Mouse (Mus musculus) limb, embryonic 14.5 days (tissue): ENCODE measurements around the gene Nacc1. TPM values are rescaled to one million over a fixed set of nuclear protein-coding genes. Genes with fewer than 3 reads are reported as not detected.

ENCODE experiments used
- ATAC-seq: fragments of 200-750 bp; cut with Nextera tagmentation; 2 replicates; pipeline ENCODE4 v1.8.0; 2017; ENCODE audit warnings: low read depth, moderate number of reproducible peaks, moderate TSS enrichment; ENCODE audit not compliant: low FRiP score
- DNase-seq: peaks from one replicate; pipeline ENCODE4 v3.0.0-alpha.2; 2015; ENCODE audit warnings: low spot score
- H3K27ac ChIP-seq: fragments of 300-500 bp; sonication (generic); replicated peaks from 2 replicates; pipeline ENCODE4 v1.5.1; 2014; ENCODE audit warnings: low read depth, mild to moderate bottlenecking, low read length, moderate library complexity, mixed read lengths
- H3K27me3 ChIP-seq: fragments of 300-500 bp; sonication (generic); 2 replicates; pipeline ENCODE4 v1.6.1; 2014; ENCODE audit warnings: low read length, mixed read lengths; ENCODE audit not compliant: control insufficient read depth, insufficient read depth
- H3K36me3 ChIP-seq: fragments of 300-500 bp; sonication (generic); 2 replicates; pipeline ENCODE4 v1.6.1; 2014; ENCODE audit warnings: mild to moderate bottlenecking, low read length, moderate library complexity, mixed read lengths; ENCODE audit not compliant: control insufficient read depth, insufficient read depth
- H3K4me1 ChIP-seq: fragments of 300-500 bp; sonication (generic); 2 replicates; pipeline ENCODE4 v1.6.1; 2014; ENCODE audit warnings: antibody characterized with exemption, low read length, mixed read lengths; ENCODE audit not compliant: control insufficient read depth, insufficient read depth
- H3K4me2 ChIP-seq: fragments of 300-500 bp; sonication (generic); replicated peaks from 2 replicates; pipeline ENCODE4 v1.6.1; 2014; ENCODE audit warnings: low read depth, mild to moderate bottlenecking, low read length, moderate library complexity; ENCODE audit not compliant: severe bottlenecking
- H3K4me3 ChIP-seq: fragments of 300-500 bp; sonication (generic); replicated peaks from 2 replicates; pipeline ENCODE4 v1.5.1; 2014; ENCODE audit warnings: low read length
- H3K9ac ChIP-seq: fragments of 300-500 bp; sonication (generic); 2 replicates; pipeline ENCODE4 v1.6.1; 2014; ENCODE audit warnings: mild to moderate bottlenecking, low read depth, low read length, moderate library complexity; ENCODE audit not compliant: severe bottlenecking
- H3K9me3 ChIP-seq: fragments of 300-500 bp; sonication (generic); 2 replicates; pipeline ENCODE4 v1.6.1; 2016; ENCODE audit warnings: low read length; ENCODE audit not compliant: control insufficient read depth
- POLR2A ChIP-seq: fragments of 200-500 bp; IDR thresholded peaks from 2 replicates; pipeline ENCODE4 v1.8.0; 2012; ENCODE audit warnings: inconsistent platforms, mild to moderate bottlenecking, moderate library complexity, borderline replicate concordance; ENCODE audit not compliant: insufficient read depth, insufficient read length; ENCODE audit errors: extremely low read depth
- WGBS: fragments of 180-500 bp; shearing (Covaris S2); extraction: QIAGEN DNeasy Blood & Tissue Kit; methylation state at CpG from one replicate; pipeline ENCODE4 v1.1.7; 2014; 5-methylcytosine and 5-hydroxymethylcytosine counted together
- polyA plus RNA-seq, 2 experiments: library from polyadenylated mRNA; depleted of rRNA in 1 of 2; stranded (reverse) in 1 of 2; unstranded in 1 of 2; fragments of >200 nt; fragmentation: Nextera tagmentation in 1 of 2; extraction: Ambion mirVana in 1 of 2; gene quantifications; 2 replicates each; pipeline versions ENCODE4 v1.2.1 to v1.2.3; 2012 to 2014

Gene Nacc1
- polyA plus RNA-seq, 2 experiments, result 18.5 to 68.8 TPM

DNA sequence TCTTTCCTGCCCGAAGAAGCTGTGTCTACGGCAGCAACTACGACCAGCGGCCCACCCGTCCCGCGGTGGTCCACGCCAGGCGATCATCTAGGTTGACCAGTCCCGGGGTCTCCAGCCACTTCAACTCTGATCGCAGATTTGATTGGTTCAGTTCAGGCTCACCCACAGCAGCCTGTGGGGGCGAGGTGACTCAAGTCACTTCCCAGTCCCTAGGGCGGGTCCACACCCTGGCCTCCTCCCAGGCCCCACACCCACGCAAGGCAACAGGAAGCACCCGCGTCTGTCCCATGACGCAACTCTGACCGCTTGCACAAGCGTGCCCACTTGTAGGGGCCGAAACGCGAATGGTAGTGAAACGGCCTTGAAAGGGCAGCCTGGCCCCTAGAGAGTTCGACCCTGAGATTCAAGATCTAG, 26.2 kb downstream of the Nacc1 start:
- no peak for TF ChIP-seq POLR2A
- peak; percentile 54 for DNase-seq
- Histone ChIP-seq H3K36me3 (no peaks in the 10 kb centered on the region), H3K9ac (peak overlapping the region; percentile 89), H3K4me3 (peak overlapping the region; percentile 66), H3K4me1 (peaks cover 45% of the 10 kb centered on the region), H3K9me3 (no peaks in the 10 kb centered on the region), H3K4me2 (peak overlapping the region; percentile 81), H3K27ac (peak overlapping the region; percentile 91), H3K27me3 (no peaks in the 10 kb centered on the region)
- no peak for ATAC-seq
- under 1% methylated on average over 24 of the region's 24 CpGs for WGBS

DNA sequence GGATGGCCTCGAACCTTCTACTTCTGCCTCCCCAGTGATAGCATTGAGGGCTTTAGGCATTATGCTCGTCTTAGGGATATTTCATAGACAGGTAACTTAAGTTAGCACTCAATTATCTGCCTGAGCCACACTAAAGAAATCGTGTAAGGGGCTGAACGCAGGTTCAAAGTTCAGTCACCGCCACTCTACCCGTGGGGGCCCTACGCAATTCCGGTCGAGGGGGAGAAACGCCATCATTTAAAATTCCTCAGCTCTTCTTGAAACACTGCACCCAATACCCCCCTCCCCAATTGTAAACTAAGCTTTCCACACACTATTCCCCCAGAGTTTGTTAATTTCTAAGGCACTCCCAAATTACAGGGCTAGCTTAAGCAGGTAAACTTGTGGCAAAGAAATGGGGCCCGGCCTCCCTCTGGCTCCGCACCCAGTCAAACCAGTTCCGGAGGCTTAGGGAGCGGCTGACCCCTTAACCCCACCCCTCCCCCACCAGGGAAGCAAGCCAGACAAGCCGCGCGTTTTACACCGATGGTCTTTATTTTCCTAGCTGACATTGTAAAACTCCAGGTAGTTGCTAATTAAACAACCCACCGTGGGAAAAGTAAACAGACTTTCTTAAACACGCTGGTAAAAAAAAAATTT, 26.7 kb downstream of the Nacc1 start:
- no peaks in the 10 kb centered on the region for H3K9me3 ChIP-seq
- no peaks in the 10 kb centered on the region for H3K27me3 ChIP-seq
- no peak for ATAC-seq
- H3K36me3 ChIP-seq, result no peaks in the 10 kb centered on the region
- DNase-seq, result peak; percentile 37
- peak overlapping the region; percentile 89 for H3K9ac ChIP-seq
- peak overlapping the region; percentile 81 for H3K4me2 ChIP-seq
- TF ChIP-seq POLR2A, result no peak
- 1% methylated on average over 20 of the region's 20 CpGs for WGBS
- H3K4me1 ChIP-seq, result peaks cover 46% of the 10 kb centered on the region
- peak overlapping the region; percentile 91 for H3K27ac ChIP-seq
- H3K4me3 ChIP-seq, result peak overlapping the region; percentile 66

DNA sequence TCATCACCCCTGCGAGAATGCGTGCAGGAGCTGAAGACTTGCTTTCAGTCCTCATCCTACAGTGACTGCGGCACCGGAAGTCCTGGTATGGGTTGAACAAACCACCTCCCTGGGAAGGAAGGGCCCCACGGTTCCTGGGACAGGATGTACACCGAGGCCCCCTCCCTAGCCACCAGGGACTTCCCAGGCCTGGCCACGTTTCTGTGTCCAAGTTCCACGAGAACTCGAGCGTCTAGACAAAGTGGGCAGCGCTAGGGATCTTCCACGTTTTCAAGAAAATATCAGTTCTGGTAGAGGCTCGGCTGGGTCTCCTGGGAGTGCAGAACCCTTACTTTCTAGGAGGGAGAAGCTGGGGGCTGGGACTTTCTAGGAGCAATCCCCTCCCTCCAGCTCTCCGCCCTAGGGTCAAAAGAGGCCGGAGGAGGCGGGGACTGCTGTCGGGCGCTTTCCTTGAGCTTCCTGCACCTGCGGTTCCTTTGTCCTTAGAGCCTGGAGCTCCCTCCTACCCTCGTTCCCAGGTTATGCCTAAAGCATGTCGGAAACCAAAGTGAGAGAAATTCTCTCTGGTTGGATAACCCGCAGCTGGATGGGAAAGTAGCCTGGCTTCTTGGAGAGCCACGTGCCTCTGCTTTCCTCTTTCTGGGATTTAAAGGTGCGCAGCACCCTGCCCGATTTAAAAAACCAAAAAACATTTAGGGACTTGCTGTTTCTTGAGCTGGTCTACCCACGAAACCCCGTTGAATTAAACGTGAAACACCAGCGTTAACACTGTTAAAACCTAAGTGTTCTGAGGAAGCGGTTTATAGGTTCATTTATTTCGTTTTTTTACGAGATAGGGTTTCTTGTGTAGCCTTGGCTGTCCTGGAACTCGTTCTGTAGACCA, 27.5 kb downstream of the Nacc1 start:
- peak; percentile 52; the same call in 1 of the 2 replicates for TF ChIP-seq POLR2A
- H3K27me3 ChIP-seq, result no peaks in the 10 kb centered on the region
- peak overlapping the region; percentile 91 for H3K27ac ChIP-seq
- H3K36me3 ChIP-seq, result no peaks in the 10 kb centered on the region
- peak overlapping the region; percentile 66 for H3K4me3 ChIP-seq
- peak overlapping the region; percentile 89 for H3K9ac ChIP-seq
- H3K4me1 ChIP-seq, result peaks cover 51% of the 10 kb centered on the region
- DNase-seq (peak; percentile 66), ATAC-seq (no peak)
- H3K9me3 ChIP-seq, result no peaks in the 10 kb centered on the region
- peak overlapping the region; percentile 81 for H3K4me2 ChIP-seq
- 2% methylated on average over 33 of the region's 33 CpGs for WGBS

DNA sequence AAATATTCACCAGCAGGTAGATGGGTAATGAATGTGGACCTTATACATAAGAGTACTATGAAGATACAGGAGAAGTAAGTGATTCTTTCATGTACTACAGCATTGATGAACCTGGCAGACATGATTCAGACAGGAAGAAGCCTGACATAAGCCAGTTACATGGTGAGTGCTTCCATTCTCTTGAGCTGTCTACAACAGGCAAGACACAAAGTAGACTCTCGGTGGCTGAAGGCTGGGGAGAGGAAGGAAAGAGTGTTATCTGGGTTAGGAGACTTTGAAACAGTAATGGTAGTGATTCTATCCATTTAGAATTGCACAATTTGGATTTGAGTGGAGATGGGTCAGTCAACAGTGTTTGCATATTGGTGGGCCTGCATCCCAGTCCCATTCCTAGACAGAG, 28.7 kb downstream of the Nacc1 start:
- Histone ChIP-seq H3K36me3 (no peaks in the 10 kb centered on the region), H3K9me3 (no peaks in the 10 kb centered on the region), H3K4me2 (no peak overlapping the region), H3K4me3 (no peak overlapping the region), H3K4me1 (peaks cover 57% of the 10 kb centered on the region), H3K9ac (no peak overlapping the region), H3K27ac (no peak overlapping the region), H3K27me3 (no peaks in the 10 kb centered on the region)
- TF ChIP-seq POLR2A, result no peak
- WGBS, result 77% methylated on average over 1 of the region's 1 CpGs
- no peak for DNase-seq
- ATAC-seq, result no peak

DNA sequence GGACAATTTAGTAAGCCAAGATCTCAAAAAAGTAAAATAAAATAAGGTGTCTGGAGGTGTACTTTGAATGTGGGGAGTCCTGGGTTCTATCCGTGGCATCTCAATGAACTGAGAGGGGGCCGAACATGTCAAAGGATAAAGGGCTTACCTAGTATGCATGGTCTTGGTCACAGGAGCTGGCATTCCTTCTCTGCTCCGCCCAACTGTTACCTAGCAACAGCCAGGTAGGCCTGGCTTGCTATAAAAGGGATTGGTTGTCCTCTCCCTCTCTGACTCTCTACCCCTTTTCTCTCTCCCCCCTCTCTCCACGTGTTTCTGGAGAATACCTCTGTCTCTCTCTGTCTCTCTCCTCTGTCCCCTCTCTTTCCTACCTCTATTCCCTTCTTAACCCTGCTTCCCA, 30.0 kb downstream of the Nacc1 start:
- H3K9me3 ChIP-seq, result no peaks in the 10 kb centered on the region
- no peaks in the 10 kb centered on the region for H3K36me3 ChIP-seq
- no peak overlapping the region for H3K9ac ChIP-seq
- H3K27ac ChIP-seq, result peak overlapping the region; percentile 97
- no peak overlapping the region for H3K4me2 ChIP-seq
- no peak for DNase-seq
- no peak for ATAC-seq
- H3K4me1 ChIP-seq, result peaks cover 55% of the 10 kb centered on the region
- TF ChIP-seq POLR2A, result no peak
- no peak overlapping the region for H3K4me3 ChIP-seq
- H3K27me3 ChIP-seq, result no peaks in the 10 kb centered on the region
- 47% methylated on average over 4 of the region's 4 CpGs for WGBS
